Mouse (Mus musculus): ENCODE data around the gene Lingo1. TPM values are rescaled to one million over a fixed set of nuclear protein-coding genes. Genes with fewer than 3 reads are reported as not detected.

Lingo1 gene
- polyA plus RNA-seq, 1 experiment from 2014 or later = 83.0 TPM

GRCm38 (mm10) chr9:56678929-56679681 lies 117.2 kb downstream of the Lingo1 start:
- Histone ChIP-seq H3K4me1 (ENCODE audit: control insufficient read depth, insufficient read depth, low read length) (peaks cover 4% of the 10 kb centered on the region; the same call in 1 of the 2 replicates), H3K27ac (ENCODE audit: low read length) (no peak overlapping the region), H3K4me3 (ENCODE audit: low read depth, low read length) (no peak overlapping the region), H3K9me3 (replicated peaks; ENCODE audit: control insufficient read depth, low read length, poor library complexity, severe bottlenecking) (no peaks in the 10 kb centered on the region), H3K27me3 (ENCODE audit: control insufficient read depth, insufficient read depth, low read depth, low read length) (no peaks in the 10 kb centered on the region), H3K9ac (ENCODE audit: low read depth, low read length) (no peak overlapping the region), H3K36me3 (ENCODE audit: control insufficient read depth, insufficient read depth, low read length) (no peaks in the 10 kb centered on the region), H3K4me2 (ENCODE audit: low read length) (no peak overlapping the region)
- 89% methylated on average over 22 of the region's 22 CpGs for WGBS
- no peak for ATAC-seq

GRCm38 (mm10) chr9:56675696-56676095 lies 120.6 kb downstream of the Lingo1 start:
- Histone ChIP-seq H3K9me3 (replicated peaks; ENCODE audit: control insufficient read depth, low read length, poor library complexity, severe bottlenecking) (no peaks in the 10 kb centered on the region), H3K36me3 (ENCODE audit: control insufficient read depth, insufficient read depth, low read length) (no peaks in the 10 kb centered on the region; the same call in 1 of the 2 replicates), H3K27me3 (ENCODE audit: control insufficient read depth, insufficient read depth, low read depth, low read length) (no peaks in the 10 kb centered on the region), H3K4me3 (ENCODE audit: low read depth, low read length) (no peak overlapping the region), H3K4me2 (ENCODE audit: low read length) (no peak overlapping the region), H3K9ac (ENCODE audit: low read depth, low read length) (no peak overlapping the region), H3K27ac (ENCODE audit: low read length) (no peak overlapping the region), H3K4me1 (ENCODE audit: control insufficient read depth, insufficient read depth, low read length) (no peaks in the 10 kb centered on the region)
- no peak for ATAC-seq
- 95% methylated on average over 7 of the region's 7 CpGs for WGBS

- Histone ChIP-seq H3K9ac (ENCODE audit: low read depth, low read length) (no peak overlapping the region), H3K27me3 (ENCODE audit: control insufficient read depth, insufficient read depth, low read depth, low read length) (no peaks in the 10 kb centered on the region), H3K36me3 (ENCODE audit: control insufficient read depth, insufficient read depth, low read length) (no peaks in the 10 kb centered on the region; the same call in 1 of the 2 replicates), H3K4me2 (ENCODE audit: low read length) (no peak overlapping the region), H3K4me1 (ENCODE audit: control insufficient read depth, insufficient read depth, low read length) (no peaks in the 10 kb centered on the region), H3K9me3 (replicated peaks; ENCODE audit: control insufficient read depth, low read length, poor library complexity, severe bottlenecking) (no peaks in the 10 kb centered on the region), H3K27ac (ENCODE audit: low read length) (no peak overlapping the region), H3K4me3 (ENCODE audit: low read depth, low read length) (no peak overlapping the region)
- no peak for ATAC-seq
- 44% methylated on average over 11 of the region's 11 CpGs for whole genome bisulfite sequencing
Measured at GRCm38 (mm10) chr9:56669605-56670221, 126.6 kb downstream of the Lingo1 start.

GRCm38 (mm10) chr9:56664136-56664535 lies 132.1 kb downstream of the Lingo1 start:
- Histone ChIP-seq H3K9ac (ENCODE audit: low read depth, low read length) (no peak overlapping the region), H3K4me2 (ENCODE audit: low read length) (no peak overlapping the region), H3K27me3 (ENCODE audit: control insufficient read depth, insufficient read depth, low read depth, low read length) (no peaks in the 10 kb centered on the region), H3K9me3 (replicated peaks; ENCODE audit: control insufficient read depth, low read length, poor library complexity, severe bottlenecking) (no peaks in the 10 kb centered on the region), H3K4me1 (ENCODE audit: control insufficient read depth, insufficient read depth, low read length) (0 out of 2 replicates have a peak, but pooled peaks cover 6% of the 10 kb centered on the region), H3K27ac (ENCODE audit: low read length) (no peak overlapping the region), H3K4me3 (ENCODE audit: low read depth, low read length) (no peak overlapping the region), H3K36me3 (ENCODE audit: control insufficient read depth, insufficient read depth, low read length) (no peaks in the 10 kb centered on the region)
- WGBS = 82% methylated on average over 5 of the region's 5 CpGs
- no peak for ATAC-seq

- Histone ChIP-seq H3K4me2 (ENCODE audit: low read length) (no peak overlapping the region), H3K4me1 (ENCODE audit: control insufficient read depth, insufficient read depth, low read length) (0 out of 2 replicates have a peak, but pooled peaks cover 6% of the 10 kb centered on the region), H3K36me3 (ENCODE audit: control insufficient read depth, insufficient read depth, low read length) (no peaks in the 10 kb centered on the region), H3K27ac (ENCODE audit: low read length) (no peak overlapping the region), H3K9me3 (replicated peaks; ENCODE audit: control insufficient read depth, low read length, poor library complexity, severe bottlenecking) (no peaks in the 10 kb centered on the region), H3K4me3 (ENCODE audit: low read depth, low read length) (no peak overlapping the region), H3K9ac (ENCODE audit: low read depth, low read length) (no peak overlapping the region), H3K27me3 (ENCODE audit: control insufficient read depth, insufficient read depth, low read depth, low read length) (no peaks in the 10 kb centered on the region)
- WGBS = 75% methylated on average over 7 of the region's 7 CpGs
- ATAC-seq = no peak
Measured at GRCm38 (mm10) chr9:56662946-56663345, 133.3 kb downstream of the Lingo1 start.

GRCm38 (mm10) chr9:56662405-56662804 lies 133.9 kb downstream of the Lingo1 start:
- H3K9me3 ChIP-seq (replicated peaks; ENCODE audit: control insufficient read depth, low read length, poor library complexity, severe bottlenecking) = no peaks in the 10 kb centered on the region
- 0 out of 2 replicates have a peak, but pooled peaks cover 6% of the 10 kb centered on the region for H3K4me1 ChIP-seq (ENCODE audit: control insufficient read depth, insufficient read depth, low read length)
- H3K4me3 ChIP-seq (ENCODE audit: low read depth, low read length) = no peak overlapping the region
- H3K27me3 ChIP-seq (ENCODE audit: control insufficient read depth, insufficient read depth, low read depth, low read length) = no peaks in the 10 kb centered on the region
- no peak overlapping the region for H3K4me2 ChIP-seq (ENCODE audit: low read length)
- no peak for ATAC-seq
- H3K9ac ChIP-seq (ENCODE audit: low read depth, low read length) = no peak overlapping the region
- no peak overlapping the region for H3K27ac ChIP-seq (ENCODE audit: low read length)
- no peaks in the 10 kb centered on the region for H3K36me3 ChIP-seq (ENCODE audit: control insufficient read depth, insufficient read depth, low read length)
- WGBS = 78% methylated on average over 3 of the region's 3 CpGs

- Histone ChIP-seq H3K27me3 (ENCODE audit: control insufficient read depth, insufficient read depth, low read depth, low read length) (no peaks in the 10 kb centered on the region), H3K4me2 (ENCODE audit: low read length) (no peak overlapping the region), H3K36me3 (ENCODE audit: control insufficient read depth, insufficient read depth, low read length) (no peaks in the 10 kb centered on the region), H3K4me1 (ENCODE audit: control insufficient read depth, insufficient read depth, low read length) (peaks cover 10% of the 10 kb centered on the region; the same call in 1 of the 2 replicates), H3K9ac (ENCODE audit: low read depth, low read length) (no peak overlapping the region), H3K4me3 (ENCODE audit: low read depth, low read length) (no peak overlapping the region), H3K9me3 (replicated peaks; ENCODE audit: control insufficient read depth, low read length, poor library complexity, severe bottlenecking) (no peaks in the 10 kb centered on the region), H3K27ac (ENCODE audit: low read length) (no peak overlapping the region)
- WGBS = 85% methylated on average over 3 of the region's 3 CpGs
- no peak for ATAC-seq
Measured at GRCm38 (mm10) chr9:56661217-56661840, 134.9 kb downstream of the Lingo1 start.

- H3K4me1 ChIP-seq (ENCODE audit: control insufficient read depth, insufficient read depth, low read length) = peaks cover 20% of the 10 kb centered on the region
- H3K36me3 ChIP-seq (ENCODE audit: control insufficient read depth, insufficient read depth, low read length) = no peaks in the 10 kb centered on the region
- H3K27ac ChIP-seq (ENCODE audit: low read length) = no peak overlapping the region
- no peak overlapping the region for H3K9ac ChIP-seq (ENCODE audit: low read depth, low read length)
- 86% methylated on average over 4 of the region's 4 CpGs for WGBS
- ATAC-seq = no peak
- H3K9me3 ChIP-seq (replicated peaks; ENCODE audit: control insufficient read depth, low read length, poor library complexity, severe bottlenecking) = no peaks in the 10 kb centered on the region
- H3K4me3 ChIP-seq (ENCODE audit: low read depth, low read length) = no peak overlapping the region
- H3K27me3 ChIP-seq (ENCODE audit: control insufficient read depth, insufficient read depth, low read depth, low read length) = no peaks in the 10 kb centered on the region
- no peak overlapping the region for H3K4me2 ChIP-seq (ENCODE audit: low read length)
Measured at GRCm38 (mm10) chr9:56658580-56658979, 137.7 kb downstream of the Lingo1 start.

GRCm38 (mm10) chr9:56657996-56658398 lies 138.3 kb downstream of the Lingo1 start:
- Histone ChIP-seq H3K4me3 (ENCODE audit: low read depth, low read length) (no peak overlapping the region), H3K36me3 (ENCODE audit: control insufficient read depth, insufficient read depth, low read length) (no peaks in the 10 kb centered on the region), H3K4me2 (ENCODE audit: low read length) (no peak overlapping the region), H3K27me3 (ENCODE audit: control insufficient read depth, insufficient read depth, low read depth, low read length) (no peaks in the 10 kb centered on the region), H3K27ac (ENCODE audit: low read length) (no peak overlapping the region), H3K4me1 (ENCODE audit: control insufficient read depth, insufficient read depth, low read length) (peaks cover 19% of the 10 kb centered on the region), H3K9me3 (replicated peaks; ENCODE audit: control insufficient read depth, low read length, poor library complexity, severe bottlenecking) (no peaks in the 10 kb centered on the region), H3K9ac (ENCODE audit: low read depth, low read length) (no peak overlapping the region)
- WGBS = 88% methylated on average over 6 of the region's 6 CpGs
- ATAC-seq = no peak
